Mouse (Mus musculus): ENCODE measurements around the gene Myoz1.
"Not testable (repeated sequence)": the region's sequence is repeated elsewhere in the genome, so short reads cannot be mapped to it uniquely, and the experiment has no call there.

Gene Myoz1

GRCm38 (mm10) chr14:20656361-20656760 is at the start of gene Myoz1:
Gene Myoz1, minus strand, starts transcription at chr14:20656540.
- no peak for DNase-seq (ENCODE audit: low spot score)

GRCm38 (mm10) chr14:20703461-20703860 is 47.1 kb upstream of the Myoz1 start:
- DNase-seq (ENCODE audit: low spot score) = not testable (repeated sequence)

- DNase-seq (ENCODE audit: low spot score) = peak; percentile 97
These were observed 46.5 kb upstream of the Myoz1 start, which contains the start of gene Chchd1 for GRCm38 (mm10) chr14:20702741-20703381. Gene Chchd1, plus strand, starts transcription at chr14:20703006.

- DNase-seq (ENCODE audit: low spot score) = no peak
These were observed 45.9 kb upstream of the Myoz1 start for GRCm38 (mm10) chr14:20702096-20702740.

GRCm38 (mm10) chr14:20701554-20701953 is 45.2 kb upstream of the Myoz1 start:
- no peak for DNase-seq (ENCODE audit: low spot score)

GRCm38 (mm10) chr14:20700362-20700761 is 44.0 kb upstream of the Myoz1 start:
- no peak for DNase-seq (ENCODE audit: low spot score)

- no peak for DNase-seq (ENCODE audit: low spot score)
These were observed 42.2 kb upstream of the Myoz1 start for GRCm38 (mm10) chr14:20698515-20698914.

- DNase-seq (ENCODE audit: low spot score) = peak; percentile 62
These were observed 40.6 kb upstream of the Myoz1 start for GRCm38 (mm10) chr14:20696986-20697385.

- DNase-seq (ENCODE audit: low spot score) = no peak
These were observed 39.6 kb upstream of the Myoz1 start for GRCm38 (mm10) chr14:20695761-20696520.

GRCm38 (mm10) chr14:20694884-20695760 is 38.8 kb upstream of the Myoz1 start, which contains the start of gene Fut11:
Gene Fut11, plus strand, starts transcription at chr14:20694968.
- DNase-seq (ENCODE audit: low spot score) = peak; percentile 94

- no peak for DNase-seq (ENCODE audit: low spot score)
These were observed 38.0 kb upstream of the Myoz1 start for GRCm38 (mm10) chr14:20694185-20694883.

- DNase-seq (ENCODE audit: low spot score) = no peak
These were observed 37.3 kb upstream of the Myoz1 start for GRCm38 (mm10) chr14:20693589-20694101.

GRCm38 (mm10) chr14:20691772-20692171 is 35.4 kb upstream of the Myoz1 start:
- DNase-seq (ENCODE audit: low spot score) = no peak

- no peak for DNase-seq (ENCODE audit: low spot score)
These were observed 32.7 kb upstream of the Myoz1 start for GRCm38 (mm10) chr14:20689009-20689408.

- no peak for DNase-seq (ENCODE audit: low spot score)
These were observed 30.2 kb upstream of the Myoz1 start for GRCm38 (mm10) chr14:20686576-20686975.

GRCm38 (mm10) chr14:20682498-20682897 is 26.2 kb upstream of the Myoz1 start:
- no peak for DNase-seq (ENCODE audit: low spot score)

- no peak for DNase-seq (ENCODE audit: low spot score)
These were observed 25.4 kb upstream of the Myoz1 start for GRCm38 (mm10) chr14:20681742-20682141.

GRCm38 (mm10) chr14:20677906-20678305 is 21.6 kb upstream of the Myoz1 start:
- DNase-seq (ENCODE audit: low spot score) = no peak

GRCm38 (mm10) chr14:20674064-20674833 is 17.9 kb upstream of the Myoz1 start, which contains the start of gene Sec24c:
Gene Sec24c, plus strand, starts transcription at chr14:20674308.
- peak; percentile 100 for DNase-seq (ENCODE audit: low spot score)

GRCm38 (mm10) chr14:20673735-20674063 is 17.4 kb upstream of the Myoz1 start:
- peak; percentile 83 for DNase-seq (ENCODE audit: low spot score)
